Mouse (Mus musculus): ENCODE data around the gene Xrcc3. TPM values are rescaled to one million over a fixed set of nuclear protein-coding genes. Genes with fewer than 3 reads are reported as not detected.

Xrcc3 gene
- total RNA-seq, 2 experiments from 2014 or later = 1.7 to 2.0 TPM

DNA sequence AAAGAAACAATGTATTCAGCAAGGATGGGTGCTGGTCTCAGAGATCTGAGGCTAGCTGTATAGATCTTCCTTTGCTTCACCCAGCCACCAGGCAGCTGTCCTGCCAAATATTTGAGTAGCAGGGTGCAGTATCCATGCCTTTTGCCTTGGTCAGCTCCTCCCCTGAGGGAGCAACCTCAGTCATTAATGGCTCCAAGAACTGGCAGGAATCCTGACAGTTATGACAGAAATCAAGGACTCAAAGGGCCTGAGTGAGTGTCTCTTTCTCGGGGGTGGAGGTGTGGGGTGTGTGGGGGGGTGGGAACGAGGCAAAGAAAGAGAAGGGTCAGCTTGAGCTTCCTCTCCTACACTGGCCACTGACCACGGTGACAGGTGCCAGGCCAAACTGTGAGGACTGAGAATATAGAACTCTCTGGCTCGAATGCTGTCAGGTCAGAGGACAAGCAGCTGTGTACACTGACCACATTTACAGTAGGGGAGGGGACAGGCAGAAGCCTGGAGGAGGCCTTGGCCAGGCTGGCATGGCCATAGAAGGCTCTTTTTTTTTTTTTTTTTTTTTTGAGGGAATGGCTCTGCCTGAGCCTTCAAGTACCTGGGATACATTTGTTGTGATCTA lies 57.5 kb downstream of the Xrcc3 start:
- no peak for ATAC-seq (replicated peaks; ENCODE audit: low FRiP score, poor library complexity, severe bottlenecking)

GRCm38 (mm10) chr12:111755231-111755630 lies 58.4 kb downstream of the Xrcc3 start:
- ATAC-seq (replicated peaks; ENCODE audit: low FRiP score, poor library complexity, severe bottlenecking) = no peak

DNA sequence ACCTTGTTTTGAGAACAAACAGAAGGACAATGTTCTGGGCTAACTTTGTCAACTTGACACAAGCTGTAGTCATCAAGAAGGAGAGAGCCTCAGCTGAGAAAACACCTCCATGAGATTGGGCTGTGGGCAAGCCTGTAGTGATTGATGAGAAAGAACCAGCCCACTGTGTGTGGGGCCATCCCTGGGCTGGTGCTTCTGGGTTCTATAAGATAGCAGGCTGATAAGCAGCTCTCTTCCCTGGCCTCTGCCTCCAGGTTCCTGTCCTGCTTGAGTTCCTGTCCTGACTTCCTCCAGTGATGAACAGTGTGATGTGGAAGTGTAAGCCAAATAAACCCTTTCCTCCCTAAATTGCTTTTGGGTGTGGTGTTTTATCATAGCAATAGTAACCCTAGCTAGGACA lies 59.0 kb downstream of the Xrcc3 start:
- no peak for ATAC-seq (replicated peaks; ENCODE audit: low FRiP score, poor library complexity, severe bottlenecking)

DNA sequence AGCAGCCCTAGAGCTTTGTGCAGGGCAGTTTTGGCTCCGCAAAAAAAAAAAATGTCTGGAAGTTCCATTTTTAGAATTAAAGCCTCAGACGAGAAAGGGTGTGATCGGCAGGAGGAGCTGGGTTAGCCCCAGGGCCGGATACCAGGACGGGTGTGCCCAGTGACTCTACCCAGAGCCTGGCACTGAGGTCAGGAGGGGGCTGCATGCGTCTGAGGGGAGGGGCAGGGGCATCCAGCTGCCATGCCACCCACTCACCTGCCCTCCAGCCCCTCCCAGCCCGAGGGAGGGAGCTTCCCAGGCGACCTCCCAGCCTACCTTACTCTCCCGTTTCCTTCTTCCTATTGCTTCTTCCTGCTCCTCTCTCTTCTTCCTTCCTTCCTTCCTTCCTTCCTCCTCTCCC lies 60.3 kb downstream of the Xrcc3 start:
- no peak for ATAC-seq (replicated peaks; ENCODE audit: low FRiP score, poor library complexity, severe bottlenecking)

Other genes starting within 250 kb of the Xrcc3 start
- 124 and 158 TPM in 2 replicates for gene Mark3, start 239.3 kb downstream of the Xrcc3 start, total RNA-seq (2015; ENCODE audit: low replicate concordance)
- 138 and 180 TPM in 2 replicates for gene Mark3, start 239.3 kb downstream of the Xrcc3 start, total RNA-seq (2017; ENCODE audit: low replicate concordance)
- 6.9 and 9.4 TPM in 2 replicates for gene Ckb, start 141.5 kb downstream of the Xrcc3 start, total RNA-seq (2015; ENCODE audit: low replicate concordance)
- gene Ckb, start 141.5 kb downstream of the Xrcc3 start, total RNA-seq (2017; ENCODE audit: low replicate concordance) = 3.2 and 8.5 TPM in 2 replicates
- gene Trmt61a, start 135.8 kb downstream of the Xrcc3 start, total RNA-seq (2015; ENCODE audit: low replicate concordance) = 3.1 and 5.6 TPM in 2 replicates
- gene Trmt61a, start 135.8 kb downstream of the Xrcc3 start, total RNA-seq (2017; ENCODE audit: low replicate concordance) = 0.84 and 3.7 TPM in 2 replicates
- 5.4 and 6.1 TPM in 2 replicates for gene Bag5, start 100.6 kb downstream of the Xrcc3 start, total RNA-seq (2015; ENCODE audit: low replicate concordance)
- gene Bag5, start 100.6 kb downstream of the Xrcc3 start, total RNA-seq (2017; ENCODE audit: low replicate concordance) = 5.8 and 7.2 TPM in 2 replicates
- 10.6 and 13.4 TPM in 2 replicates for gene Apopt1, start 100.6 kb downstream of the Xrcc3 start, total RNA-seq (2015; ENCODE audit: low replicate concordance)
- 5.8 and 11.0 TPM in 2 replicates for gene Apopt1, start 100.6 kb downstream of the Xrcc3 start, total RNA-seq (2017; ENCODE audit: low replicate concordance)
- gene Klc1, start 55.0 kb downstream of the Xrcc3 start, total RNA-seq (2015; ENCODE audit: low replicate concordance) = 3.8 and 13.1 TPM in 2 replicates
- gene Klc1, start 55.0 kb downstream of the Xrcc3 start, total RNA-seq (2017; ENCODE audit: low replicate concordance) = 12.9 and 21.9 TPM in 2 replicates
- gene Zfyve21, start 297 bp upstream of the Xrcc3 start, total RNA-seq (2015; ENCODE audit: low replicate concordance) = 2.5 and 3.3 TPM in 2 replicates
- 2.4 and 4.9 TPM in 2 replicates for gene Zfyve21, start 297 bp upstream of the Xrcc3 start, total RNA-seq (2017; ENCODE audit: low replicate concordance)
- 8.3 and 8.6 TPM in 2 replicates for gene Ppp1r13b, start 94.2 kb upstream of the Xrcc3 start, total RNA-seq (2015; ENCODE audit: low replicate concordance)
- gene Ppp1r13b, start 94.2 kb upstream of the Xrcc3 start, total RNA-seq (2017; ENCODE audit: low replicate concordance) = 13.4 and 20.5 TPM in 2 replicates
- gene Atp5mpl, start 153.1 kb upstream of the Xrcc3 start, total RNA-seq (2015; ENCODE audit: low replicate concordance) = 150 and 160 TPM in 2 replicates
- 72.8 and 92.6 TPM in 2 replicates for gene Atp5mpl, start 153.1 kb upstream of the Xrcc3 start, total RNA-seq (2017; ENCODE audit: low replicate concordance)
- not detected in 2 replicates for gene Tdrd9, start 157.7 kb upstream of the Xrcc3 start, total RNA-seq (2015; ENCODE audit: low replicate concordance)
- gene Tdrd9, start 157.7 kb upstream of the Xrcc3 start, total RNA-seq (2017; ENCODE audit: low replicate concordance) = not detected in 2 replicates
- gene Rd3l, start 167.4 kb upstream of the Xrcc3 start, total RNA-seq (2015; ENCODE audit: low replicate concordance) = not detected in 2 replicates
- not detected in 2 replicates for gene Rd3l, start 167.4 kb upstream of the Xrcc3 start, total RNA-seq (2017; ENCODE audit: low replicate concordance)